8 mouse cellular contexts compared by ENCODE assay signal in the genomic region with DNA sequence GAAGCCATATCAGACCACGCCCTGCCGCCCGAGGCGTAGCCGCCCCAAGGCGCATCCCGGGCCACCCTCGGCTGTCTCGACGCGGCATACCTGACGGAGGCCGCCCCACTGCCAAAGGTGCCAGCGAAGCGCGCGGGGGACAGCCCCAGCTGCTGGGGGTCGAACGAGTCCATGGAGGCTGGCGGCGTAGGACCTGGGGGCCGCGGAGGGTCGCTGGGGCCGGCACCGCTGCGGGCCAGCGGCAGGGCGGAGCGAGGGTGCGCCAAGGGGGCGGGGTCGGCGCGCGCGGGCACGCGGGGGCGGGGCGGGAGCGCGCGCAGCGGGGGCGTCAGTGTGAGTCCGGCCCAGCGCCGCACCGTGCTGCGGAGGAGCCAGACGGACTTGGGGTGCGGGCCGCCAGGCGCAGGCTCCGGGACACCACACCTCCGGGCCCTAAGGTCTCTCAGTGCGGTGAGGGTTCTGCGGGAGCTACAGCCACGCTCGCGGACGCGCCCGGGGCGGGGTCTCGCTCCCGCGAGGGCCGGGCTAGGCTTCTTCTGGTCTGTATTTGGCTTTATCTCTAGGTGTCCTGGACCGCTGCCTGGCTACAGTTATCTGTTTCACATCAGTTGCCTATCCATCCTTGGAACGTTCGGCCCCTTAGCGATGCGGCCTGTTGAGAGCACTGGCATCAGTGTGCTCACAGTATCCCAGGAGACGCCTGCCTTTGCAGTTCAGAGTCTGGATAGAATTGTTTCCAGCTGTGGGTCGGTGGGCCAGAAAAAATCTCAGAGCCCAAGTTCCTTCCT.
DNase-seq lines count a peak whose midpoint lies in the region; ATAC-seq lines count a peak whose summit lies in the region.

No protein-coding gene starts in this region.

- H3K4me1 ChIP-seq in hindbrain, embryonic 11.5 days (replicated peaks; ENCODE audit: control insufficient read depth, insufficient read depth, low read length), result no peaks in the 10 kb centered on the region
- peaks cover 6% of the 10 kb centered on the region; the same call in 1 of the 2 replicates for H3K4me1 ChIP-seq in lung, embryonic 16.5 days (replicated peaks; ENCODE audit: control insufficient read depth, insufficient read depth, low read length)

- H3K27ac ChIP-seq in hindbrain, embryonic 11.5 days (ENCODE audit: low read depth, low read length), result peak overlapping the region; percentile 95
- H3K27ac ChIP-seq in lung, embryonic 16.5 days (ENCODE audit: low read length), result peak overlapping the region; percentile 79

- no peaks in the 10 kb centered on the region for H3K27me3 ChIP-seq in hindbrain, embryonic 11.5 days (ENCODE audit: control insufficient read depth, insufficient read depth, low read length)
- H3K27me3 ChIP-seq in lung, embryonic 16.5 days (ENCODE audit: control insufficient read depth, insufficient read depth, low read depth, low read length), result no peaks in the 10 kb centered on the region

- under 1% methylated on average over 57 of the region's 77 CpGs for WGBS in hindbrain, embryonic 11.5 days
- under 1% methylated on average over 52 of the region's 77 CpGs for WGBS in lung, embryonic 16.5 days

- peak overlapping the region; percentile 93 for H3K9ac ChIP-seq in hindbrain, embryonic 11.5 days (ENCODE audit: low read depth, low read length)
- peak overlapping the region; percentile 95 for H3K9ac ChIP-seq in lung, embryonic 16.5 days (ENCODE audit: low read length)

- H3K4me2 ChIP-seq in hindbrain, embryonic 11.5 days (replicated peaks; ENCODE audit: low read depth, low read length), result peak overlapping the region; percentile 76
- peak overlapping the region; percentile 97 for H3K4me2 ChIP-seq in lung, embryonic 16.5 days (ENCODE audit: low read depth, low read length)

- peak; percentile 90 for ATAC-seq in hindbrain, embryonic 11.5 days (ENCODE audit: low FRiP score)
- peak; percentile 97 for ATAC-seq in lung, embryonic 16.5 days (ENCODE audit: low read depth)

- peak; percentile 91 for DNase-seq in Muller cell, postnatal 12 days (ENCODE audit: inconsistent ontology term)
- peak; percentile 85 for DNase-seq in cerebellum, adult 9-10 months
- DNase-seq in frontal cortex, adult 2 months (ENCODE audit: extremely low spot score in 1 of 2, low spot score in 1 of 2), result peak; percentile 54 to 71
- DNase-seq in hindbrain, embryonic 11.5 days (ENCODE audit: low spot score), result peak; percentile 86
- peak; percentile 74 for DNase-seq in layer of hippocampus, adult 9-11 months
- peak; percentile 48 for DNase-seq in ovary, adult 18-20 months (ENCODE audit: low spot score)
- DNase-seq in thymus, postnatal 0 days (ENCODE audit: low spot score), result peak; percentile 77

- peak overlapping the region; percentile 90 for H3K4me3 ChIP-seq in hindbrain, embryonic 11.5 days (ENCODE audit: low read depth, low read length)
- peak overlapping the region; percentile 98 for H3K4me3 ChIP-seq in lung, embryonic 16.5 days (ENCODE audit: low read length)

- no peaks in the 10 kb centered on the region for H3K9me3 ChIP-seq in hindbrain, embryonic 11.5 days (ENCODE audit: control insufficient read depth, low read length)
- H3K9me3 ChIP-seq in lung, embryonic 16.5 days (ENCODE audit: control insufficient read depth, low read length), result no peaks in the 10 kb centered on the region

- no peaks in the 10 kb centered on the region for H3K36me3 ChIP-seq in hindbrain, embryonic 11.5 days (ENCODE audit: control insufficient read depth, insufficient read depth, low read length)
- peaks cover 4% of the 10 kb centered on the region; the same call in 1 of the 2 replicates for H3K36me3 ChIP-seq in lung, embryonic 16.5 days (ENCODE audit: control insufficient read depth, insufficient read depth, low read length)

Comparison
In these comparisons a context has a peak if more than half of its experiments do, and no peak if none do; other contexts are left out.
1. Peak in every context shown above with its lines: DNase-seq, ATAC-seq, H3K4me3 ChIP-seq and H3K27ac ChIP-seq.